ENCODE assay signal across 8 mouse cellular contexts in the genomic region with DNA sequence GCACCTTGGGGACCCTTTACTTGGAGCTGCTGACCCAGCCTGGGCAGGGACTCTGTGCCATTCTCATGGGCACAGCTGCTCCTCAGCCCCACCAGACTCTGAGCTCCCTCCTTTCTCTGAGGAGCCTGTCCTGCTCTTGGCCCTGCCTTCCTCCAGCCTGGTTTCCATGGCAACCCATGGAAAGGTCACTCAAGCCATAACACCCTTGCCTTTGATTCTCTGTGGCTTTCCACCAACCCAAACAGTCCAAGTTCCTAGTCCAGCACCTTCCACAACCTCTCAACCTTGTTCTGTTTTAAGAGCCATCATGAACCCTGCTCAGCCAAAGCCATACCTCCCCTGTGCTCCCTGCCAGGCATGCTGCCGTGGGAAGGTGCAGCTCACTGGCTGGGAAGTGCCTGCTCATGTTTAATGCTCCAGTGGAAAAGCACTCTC. TPM values are rescaled to one million over a fixed set of nuclear protein-coding genes. Genes with fewer than 3 reads are reported as not detected.
DNase-seq lines count a peak whose midpoint lies in the region; ATAC-seq and TF ChIP-seq lines count a peak whose summit lies in the region.

No protein-coding gene starts in this region.

- H3K36me3 ChIP-seq in liver, adult 2 months (ENCODE audit: control insufficient read depth, insufficient read depth, low read length) = no peaks in the 10 kb centered on the region
- H3K36me3 ChIP-seq in liver, postnatal 0 days (replicated peaks; ENCODE audit: insufficient read depth, low read length) = no peaks in the 10 kb centered on the region
- no peaks in the 10 kb centered on the region for H3K36me3 ChIP-seq in myocyte (ENCODE audit: control insufficient read depth, insufficient read depth)

- H3K27me3 ChIP-seq in liver, adult 2 months (ENCODE audit: control insufficient read depth, insufficient read depth, low read length) = no peaks in the 10 kb centered on the region
- H3K27me3 ChIP-seq in liver, postnatal 0 days (ENCODE audit: insufficient read depth, low read length) = peaks cover 18% of the 10 kb centered on the region; the same call in 1 of the 2 replicates
- peaks cover 35% of the 10 kb centered on the region for H3K27me3 ChIP-seq in myocyte (ENCODE audit: control insufficient read depth, insufficient read depth, insufficient read length)

- TF ChIP-seq EP300 in liver, postnatal 0 days (IDR thresholded peaks at IDR 0.05; ENCODE audit: low read depth) = no peak

- H3ac ChIP-seq in myocyte (ENCODE audit: control insufficient read depth, insufficient read length) = no peak overlapping the region

- no peak overlapping the region for H3K9ac ChIP-seq in liver, adult 2 months (ENCODE audit: low read depth, low read length)
- no peak overlapping the region for H3K9ac ChIP-seq in liver, postnatal 0 days (replicated peaks)

- 21% methylated on average over 1 of the region's 1 CpGs for WGBS in liver, adult 2 months
- WGBS in liver, postnatal 0 days (ENCODE audit: insufficient replicate concordance) = 31% methylated on average over 1 of the region's 1 CpGs

- H3K4me1 ChIP-seq in liver, adult 2 months (ENCODE audit: control insufficient read depth, insufficient read depth, low read length) = no peaks in the 10 kb centered on the region
- no peaks in the 10 kb centered on the region for H3K4me1 ChIP-seq in liver, postnatal 0 days (ENCODE audit: insufficient read depth)

- no peak overlapping the region for H3K4me3 ChIP-seq in liver, adult 2 months (ENCODE audit: insufficient read depth, low read depth, low read length)
- H3K4me3 ChIP-seq in liver, postnatal 0 days (ENCODE audit: low read depth, low read length) = no peak overlapping the region
- no peak overlapping the region for H3K4me3 ChIP-seq in myocyte

- no peak for TF ChIP-seq POLR2A in liver, adult 2 months (IDR thresholded peaks at IDR 0.05; ENCODE audit: extremely low read depth, insufficient read depth, low read length)
- TF ChIP-seq POLR2A in myocyte (IDR thresholded peaks at IDR 0.05; ENCODE audit: insufficient read length, low read depth) = no peak

- TF ChIP-seq CTCF in liver, adult 2 months (IDR thresholded peaks at IDR 0.05; ENCODE audit: low read depth, low read length) = no peak
- TF ChIP-seq CTCF in liver, postnatal 0 days (IDR thresholded peaks at IDR 0.05; ENCODE audit: low read depth) = no peak

- peak; percentile 60 for DNase-seq in liver, adult 2 months (ENCODE audit: extremely low read depth, low read depth, low spot score)
- DNase-seq in liver, postnatal 0 days = no peak
- DNase-seq in fibroblast of lung, adult 2 months (ENCODE audit: low read depth) = peak; percentile 41
- peak; percentile 67 for DNase-seq in kidney, postnatal 14 days
- no peak for DNase-seq in T-cell, adult 2 months (ENCODE audit: low spot score)
- DNase-seq in gastrocnemius, postnatal 10 days = no peak
- no peak for DNase-seq in layer of hippocampus, adult 9-10 months (ENCODE audit: low spot score)

- H3K27ac ChIP-seq in liver, adult 2 months (replicated peaks; ENCODE audit: insufficient read depth, low read depth, low read length) = no peak overlapping the region
- H3K27ac ChIP-seq in liver, postnatal 0 days (ENCODE audit: low read depth) = no peak overlapping the region

- H3K9me3 ChIP-seq in liver, postnatal 0 days (ENCODE audit: low read length) = no peaks in the 10 kb centered on the region

- H3K79me2 ChIP-seq in liver, adult 2 months (ENCODE audit: control insufficient read depth, insufficient read depth, low read length) = no peaks in the 10 kb centered on the region
- no peaks in the 10 kb centered on the region for H3K79me2 ChIP-seq in myocyte (ENCODE audit: control insufficient read depth, insufficient read depth)

- H3K4me2 ChIP-seq in liver, postnatal 0 days (ENCODE audit: low read depth, low read length) = no peak overlapping the region
- peak overlapping the region; percentile 50 for H3K4me2 ChIP-seq in myocyte (ENCODE audit: low read depth)

- no peak for ATAC-seq in liver, postnatal 0 days

TF ChIP-seq in myocyte, 11 proteins besides CTCF, POLR2A, EP300 and RAD21:
- TF ChIP-seq TCF12 (IDR thresholded peaks at IDR 0.05; ENCODE audit: insufficient read depth, poor library complexity, severe bottlenecking) (no peak), CEBPB (IDR thresholded peaks at IDR 0.05; ENCODE audit: insufficient read depth, poor library complexity, severe bottlenecking) (no peak), MYOD1 (IDR thresholded peaks at IDR 0.05; ENCODE audit: control insufficient read depth in 1 of 3, insufficient read length in 2 of 3, low read depth in 2 of 3) (no peak), MAX (IDR thresholded peaks at IDR 0.05; ENCODE audit: low read depth) (no peak), SRF (IDR thresholded peaks at IDR 0.05; ENCODE audit: control insufficient read depth, insufficient read length, low read depth) (no peak), POLR2AphosphoS2 (IDR thresholded peaks at IDR 0.05; ENCODE audit: insufficient read length, low read depth) (no peak), E2F4 (IDR thresholded peaks at IDR 0.05; ENCODE audit: insufficient read depth) (no peak), MYOG (IDR thresholded peaks at IDR 0.05; ENCODE audit: control insufficient read depth in 1 of 3, insufficient read depth in 1 of 3, insufficient read length in 2 of 3, low read depth in 2 of 3) (no peak), USF1 (IDR thresholded peaks at IDR 0.05; ENCODE audit: low read depth) (no peak), REST (IDR thresholded peaks at IDR 0.05; ENCODE audit: insufficient read depth, insufficient read length) (no peak), TCF3 (IDR thresholded peaks at IDR 0.05; ENCODE audit: insufficient read length, low read depth) (no peak)

RNA-seq across cellular contexts. Expression of a gene that starts 23.7 kb away (rescaled TPM):
- not detected in 2 replicates for total RNA-seq in liver, adult 2 months (2014; rRNA removed)
- not detected in 2 replicates for polyA plus RNA-seq in liver, adult 2 months (2012; rRNA removed)
- 0.20 and 0.25 TPM in 2 replicates for polyA plus RNA-seq in liver, postnatal 0 days (2015; fragmentation: Nextera tagmentation; extraction: Ambion mirVana)
- 1.0 TPM for polyA plus RNA-seq in myocyte (2012; fragmentation: generic; extraction: Trizol)
- not detected for total RNA-seq in gastrocnemius, postnatal 10 days (2021)

RNA-seq across cellular contexts. Expression of a gene that starts 52.1 kb away (rescaled TPM):
- under 0.01 and 0.20 TPM in 2 replicates for total RNA-seq in liver, adult 2 months (2014; rRNA removed)
- 0.06 and 0.12 TPM in 2 replicates for polyA plus RNA-seq in liver, adult 2 months (2012; rRNA removed)
- 0.02 and 0.05 TPM in 2 replicates for polyA plus RNA-seq in liver, postnatal 0 days (2015; fragmentation: Nextera tagmentation; extraction: Ambion mirVana)
- polyA plus RNA-seq in myocyte (2012; fragmentation: generic; extraction: Trizol) = not detected
- 1 to 10 TPM; 1.1 to 1.4 TPM for total RNA-seq in gastrocnemius, postnatal 10 days (2021)

Comparison
In these comparisons a context has a peak if more than half of its experiments do, and no peak if none do; other contexts are left out.
1. DNase-seq: peak in liver, adult 2 months (single experiment), fibroblast of lung, adult 2 months (single experiment) and kidney, postnatal 14 days (single experiment); none in liver, postnatal 0 days (single experiment), T-cell, adult 2 months (single experiment), gastrocnemius, postnatal 10 days (single experiment) and layer of hippocampus, adult 9-10 months (single experiment).